Mouse (Mus musculus): ENCODE measurements around the gene Mki67. TPM values are rescaled to one million over a fixed set of nuclear protein-coding genes. Genes with fewer than 3 reads are reported as not detected.
"Not testable (repeated sequence)": the region's sequence is repeated elsewhere in the genome, so short reads cannot be mapped to it uniquely, and the experiment has no call there.

The Mki67 gene
- polyA plus RNA-seq, 1 experiment from 2014 or later = 3.7 TPM

DNA sequence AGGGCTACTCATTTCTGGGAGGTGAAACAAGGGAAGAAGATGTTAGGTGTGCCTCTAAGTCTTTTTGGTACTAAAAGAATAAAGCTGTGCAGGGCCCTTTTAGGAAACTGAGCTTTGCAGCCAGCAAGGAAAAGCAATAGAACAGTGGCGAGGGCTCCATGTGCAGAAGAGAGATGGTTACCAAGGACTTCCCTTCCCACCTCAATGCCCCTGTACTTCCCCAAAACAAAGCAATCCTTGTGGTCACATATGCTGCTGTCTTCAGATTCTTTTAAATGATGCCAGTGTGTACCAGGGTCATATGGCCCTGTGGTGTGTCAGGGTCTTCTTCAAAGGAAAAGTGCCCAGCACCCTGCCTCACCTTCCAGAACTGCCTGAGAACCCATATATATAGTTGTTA is 11.1 kb downstream of the Mki67 start:
- 93% methylated on average over 1 of the region's 1 CpGs for WGBS
- no peak overlapping the region for H3K9ac ChIP-seq (replicated peaks; ENCODE audit: low read depth, low read length)

DNA sequence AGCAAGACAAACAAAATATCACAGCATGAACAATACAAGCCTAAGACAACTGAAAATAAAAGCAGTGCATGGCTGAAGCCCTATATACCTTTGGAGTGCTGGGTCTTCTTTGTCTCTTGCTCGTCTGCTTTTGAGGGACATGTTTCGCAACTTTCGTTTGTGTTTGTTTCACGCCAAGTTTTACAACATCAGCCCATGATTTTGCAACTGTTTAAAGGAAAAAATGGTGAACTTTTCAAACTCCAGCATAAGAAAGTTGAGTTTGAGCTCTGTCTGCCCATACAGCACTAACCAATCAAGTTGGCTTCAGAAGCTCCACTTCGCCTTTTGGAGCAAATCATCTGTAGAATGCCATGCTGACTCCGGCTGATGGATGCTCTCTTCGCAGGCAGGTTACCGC is 11.9 kb downstream of the Mki67 start:
- Histone ChIP-seq H3K9me3 (ENCODE audit: control insufficient read depth, low read length) (no peaks in the 10 kb centered on the region), H3K27ac (ENCODE audit: low read depth, low read length) (no peak overlapping the region), H3K36me3 (ENCODE audit: control insufficient read depth, insufficient read depth, low read length) (no peaks in the 10 kb centered on the region), H3K4me1 (ENCODE audit: control insufficient read depth, insufficient read depth, low read length) (no peaks in the 10 kb centered on the region), H3K27me3 (ENCODE audit: control insufficient read depth, insufficient read depth, low read length) (no peaks in the 10 kb centered on the region), H3K9ac (replicated peaks; ENCODE audit: low read depth, low read length) (no peak overlapping the region), H3K4me2 (ENCODE audit: low read depth, low read length) (no peak overlapping the region), H3K4me3 (ENCODE audit: low read depth, low read length) (no peak overlapping the region)
- no peak for ATAC-seq (ENCODE audit: low read depth)
- WGBS = 92% methylated on average over 8 of the region's 8 CpGs

More for the DNA sequence above, 11.1 kb downstream of the Mki67 start:
- Histone ChIP-seq H3K4me3 (ENCODE audit: low read depth, low read length) (no peak overlapping the region), H3K4me1 (ENCODE audit: control insufficient read depth, insufficient read depth, low read length) (no peaks in the 10 kb centered on the region), H3K9me3 (ENCODE audit: control insufficient read depth, low read length) (no peaks in the 10 kb centered on the region), H3K36me3 (ENCODE audit: control insufficient read depth, insufficient read depth, low read length) (no peaks in the 10 kb centered on the region), H3K27me3 (ENCODE audit: control insufficient read depth, insufficient read depth, low read length) (no peaks in the 10 kb centered on the region), H3K27ac (ENCODE audit: low read depth, low read length) (no peak overlapping the region), H3K4me2 (ENCODE audit: low read depth, low read length) (no peak overlapping the region)
- no peak for ATAC-seq (ENCODE audit: low read depth)

DNA sequence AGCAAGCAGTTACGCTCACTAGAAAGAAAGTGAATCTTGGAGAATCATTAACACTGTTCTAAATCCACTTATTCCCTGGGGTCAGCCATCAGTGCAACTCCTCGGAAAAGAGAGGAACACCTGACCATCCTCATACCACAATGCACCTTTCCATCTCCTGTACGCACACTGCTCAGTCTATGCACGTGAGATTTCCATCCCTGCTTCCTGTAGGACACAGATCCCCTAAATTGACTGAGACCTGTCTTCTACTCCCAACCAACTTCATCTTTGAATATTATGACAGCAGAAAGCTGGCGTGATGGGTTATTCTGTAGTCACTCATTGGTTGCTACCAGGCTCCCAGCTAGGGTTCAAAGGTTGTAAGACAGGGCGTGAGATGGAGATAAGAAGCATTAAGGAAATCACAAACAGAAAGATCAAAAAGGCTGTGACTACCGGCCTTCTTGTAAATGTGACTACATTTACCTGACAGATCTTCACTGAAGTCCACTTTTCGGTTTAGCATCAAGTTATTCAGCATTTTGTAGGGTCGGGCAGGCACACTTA is 12.5 kb downstream of the Mki67 start:
- no peaks in the 10 kb centered on the region for H3K36me3 ChIP-seq (ENCODE audit: control insufficient read depth, insufficient read depth, low read length)
- no peaks in the 10 kb centered on the region for H3K4me1 ChIP-seq (ENCODE audit: control insufficient read depth, insufficient read depth, low read length)
- no peak for ATAC-seq (ENCODE audit: low read depth)
- no peaks in the 10 kb centered on the region for H3K27me3 ChIP-seq (ENCODE audit: control insufficient read depth, insufficient read depth, low read length)
- H3K27ac ChIP-seq (ENCODE audit: low read depth, low read length) = no peak overlapping the region
- H3K4me2 ChIP-seq (ENCODE audit: low read depth, low read length) = no peak overlapping the region
- H3K9ac ChIP-seq (replicated peaks; ENCODE audit: low read depth, low read length) = no peak overlapping the region
- no peaks in the 10 kb centered on the region for H3K9me3 ChIP-seq (ENCODE audit: control insufficient read depth, low read length)
- WGBS = 94% methylated on average over 9 of the region's 9 CpGs
- H3K4me3 ChIP-seq (ENCODE audit: low read depth, low read length) = no peak overlapping the region

DNA sequence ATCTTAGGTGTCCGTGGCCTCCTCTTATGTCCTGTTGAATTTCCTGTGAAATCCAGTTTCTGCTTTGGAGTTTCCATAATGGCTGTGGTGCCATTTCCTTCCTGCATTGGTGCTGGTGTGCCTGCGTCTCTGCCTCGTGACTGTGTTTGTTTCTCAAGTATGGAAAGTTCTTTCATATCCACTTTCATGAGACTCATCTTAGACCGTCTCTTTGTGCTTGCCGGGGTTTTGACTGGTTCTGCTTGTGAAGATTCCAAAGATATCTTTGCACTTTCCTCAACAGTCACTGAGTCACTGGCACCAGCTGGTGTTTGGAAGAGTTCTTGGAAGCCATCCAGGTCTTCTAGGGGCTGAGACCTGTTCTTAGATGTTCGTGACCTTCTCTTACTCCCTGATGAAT is 16.8 kb downstream of the Mki67 start:
- H3K4me1 ChIP-seq (ENCODE audit: control insufficient read depth, insufficient read depth, low read length); H3K9ac ChIP-seq (replicated peaks; ENCODE audit: low read depth, low read length); H3K9me3 ChIP-seq (ENCODE audit: control insufficient read depth, low read length); H3K36me3 ChIP-seq (ENCODE audit: control insufficient read depth, insufficient read depth, low read length); H3K4me2 ChIP-seq (ENCODE audit: low read depth, low read length); H3K4me3 ChIP-seq (ENCODE audit: low read depth, low read length); ATAC-seq (ENCODE audit: low read depth); H3K27me3 ChIP-seq (ENCODE audit: control insufficient read depth, insufficient read depth, low read length); H3K27ac ChIP-seq (ENCODE audit: low read depth, low read length): not testable (repeated sequence)
- 80% methylated on average over 6 of the region's 6 CpGs for WGBS

DNA sequence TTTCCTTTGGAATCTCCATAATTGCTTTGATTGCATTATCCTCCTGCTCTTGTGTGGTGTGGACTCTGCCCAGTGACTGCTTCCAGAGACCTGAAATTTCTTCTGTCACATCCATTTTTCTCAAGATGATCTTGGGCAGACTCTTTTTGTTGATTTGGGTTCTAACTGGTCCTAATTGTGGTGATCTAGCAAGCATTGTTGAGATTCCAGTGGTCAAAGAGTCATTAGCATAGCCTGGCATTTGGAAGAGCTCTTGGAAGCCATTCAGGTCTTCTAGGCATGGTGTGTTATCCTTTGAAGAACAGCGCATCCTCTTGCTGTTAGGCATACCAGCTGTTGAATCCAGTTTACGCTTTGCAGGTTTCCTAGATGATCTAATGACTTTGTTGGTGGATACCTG is 17.8 kb downstream of the Mki67 start:
- H3K36me3 ChIP-seq (ENCODE audit: control insufficient read depth, insufficient read depth, low read length) = no peaks in the 10 kb centered on the region
- no peak for ATAC-seq (ENCODE audit: low read depth)
- no peaks in the 10 kb centered on the region for H3K4me1 ChIP-seq (ENCODE audit: control insufficient read depth, insufficient read depth, low read length)
- H3K27me3 ChIP-seq (ENCODE audit: control insufficient read depth, insufficient read depth, low read length) = no peaks in the 10 kb centered on the region
- no peak overlapping the region for H3K4me3 ChIP-seq (ENCODE audit: low read depth, low read length)
- H3K9ac ChIP-seq (replicated peaks; ENCODE audit: low read depth, low read length) = no peak overlapping the region
- WGBS = 97% methylated on average over 2 of the region's 2 CpGs
- no peak overlapping the region for H3K27ac ChIP-seq (ENCODE audit: low read depth, low read length)
- H3K9me3 ChIP-seq (ENCODE audit: control insufficient read depth, low read length) = no peaks in the 10 kb centered on the region
- H3K4me2 ChIP-seq (ENCODE audit: low read depth, low read length) = no peak overlapping the region

DNA sequence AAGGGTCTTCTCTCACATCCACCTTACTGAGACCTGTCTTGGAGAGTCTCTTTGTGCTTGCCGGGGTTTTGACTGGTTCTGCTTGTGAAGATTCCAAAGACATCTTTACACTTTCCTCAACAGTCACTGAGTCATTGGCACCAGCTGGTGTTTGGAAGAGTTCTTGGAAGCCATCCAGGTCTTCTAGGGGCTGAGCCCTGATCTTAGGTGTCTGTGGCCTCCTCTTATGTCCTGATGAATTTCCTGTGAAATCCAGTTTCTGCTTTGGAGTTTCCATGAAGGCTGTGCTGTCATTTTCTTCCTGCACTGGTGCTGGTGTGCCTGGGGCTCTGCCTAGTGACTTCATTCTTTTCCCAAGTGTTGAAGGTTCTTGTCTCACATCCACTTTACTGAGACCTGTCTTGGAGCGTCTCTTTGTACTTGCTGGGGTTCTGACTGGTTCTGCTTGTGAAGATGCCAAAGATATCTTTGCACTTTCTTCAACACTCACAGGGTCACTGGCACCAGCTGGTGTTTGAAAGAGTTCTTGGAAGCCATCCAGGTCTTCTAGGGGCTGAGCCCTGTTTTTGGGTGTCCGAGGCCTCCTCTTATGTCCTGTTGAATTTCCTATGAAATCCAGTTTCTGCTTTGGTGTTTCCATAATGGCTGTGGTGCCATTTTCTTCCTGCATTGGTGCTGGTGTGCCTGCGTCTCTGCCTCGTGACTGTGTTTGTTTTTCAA is 19.0 kb downstream of the Mki67 start:
- not testable (repeated sequence) for ATAC-seq (ENCODE audit: low read depth); H3K27me3 ChIP-seq (ENCODE audit: control insufficient read depth, insufficient read depth, low read length)
- WGBS = 90% methylated on average over 5 of the region's 5 CpGs

DNA sequence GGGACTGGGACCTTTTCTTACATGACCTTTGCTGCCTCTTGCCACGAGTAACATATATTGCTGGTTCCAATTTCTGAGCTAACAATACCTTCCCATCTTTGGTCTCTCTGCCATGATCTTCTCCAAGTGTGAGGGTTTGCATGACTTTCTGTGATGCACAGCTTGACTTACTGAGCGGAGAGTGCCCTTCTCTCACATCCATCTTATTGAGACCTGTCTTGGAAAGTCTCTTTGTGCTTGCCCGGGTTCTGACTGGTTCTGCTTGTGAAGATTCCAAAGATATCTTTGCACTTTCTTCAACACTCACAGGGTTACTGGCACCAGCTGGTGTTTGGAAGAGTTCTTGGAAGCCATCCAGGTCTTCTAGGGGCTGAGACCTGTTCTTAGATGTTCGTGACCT is 20.0 kb downstream of the Mki67 start:
- H3K9ac ChIP-seq (replicated peaks; ENCODE audit: low read depth, low read length) = no peak overlapping the region
- ATAC-seq (ENCODE audit: low read depth) = no peak
- 88% methylated on average over 4 of the region's 4 CpGs for WGBS
- H3K27me3 ChIP-seq (ENCODE audit: control insufficient read depth, insufficient read depth, low read length) = no peaks in the 10 kb centered on the region
- H3K9me3 ChIP-seq (ENCODE audit: control insufficient read depth, low read length) = no peaks in the 10 kb centered on the region
- H3K36me3 ChIP-seq (ENCODE audit: control insufficient read depth, insufficient read depth, low read length) = no peaks in the 10 kb centered on the region; the same call in 1 of the 2 replicates
- H3K4me2 ChIP-seq (ENCODE audit: low read depth, low read length) = no peak overlapping the region
- no peaks in the 10 kb centered on the region for H3K4me1 ChIP-seq (ENCODE audit: control insufficient read depth, insufficient read depth, low read length)
- no peak overlapping the region for H3K4me3 ChIP-seq (ENCODE audit: low read depth, low read length)
- no peak overlapping the region for H3K27ac ChIP-seq (ENCODE audit: low read depth, low read length)

More for the DNA sequence above, 19.0 kb downstream of the Mki67 start:
- not testable (repeated sequence) for H3K4me1 ChIP-seq (ENCODE audit: control insufficient read depth, insufficient read depth, low read length); H3K36me3 ChIP-seq (ENCODE audit: control insufficient read depth, insufficient read depth, low read length); H3K4me2 ChIP-seq (ENCODE audit: low read depth, low read length); H3K27ac ChIP-seq (ENCODE audit: low read depth, low read length); H3K4me3 ChIP-seq (ENCODE audit: low read depth, low read length); H3K9ac ChIP-seq (replicated peaks; ENCODE audit: low read depth, low read length); H3K9me3 ChIP-seq (ENCODE audit: control insufficient read depth, low read length)

DNA sequence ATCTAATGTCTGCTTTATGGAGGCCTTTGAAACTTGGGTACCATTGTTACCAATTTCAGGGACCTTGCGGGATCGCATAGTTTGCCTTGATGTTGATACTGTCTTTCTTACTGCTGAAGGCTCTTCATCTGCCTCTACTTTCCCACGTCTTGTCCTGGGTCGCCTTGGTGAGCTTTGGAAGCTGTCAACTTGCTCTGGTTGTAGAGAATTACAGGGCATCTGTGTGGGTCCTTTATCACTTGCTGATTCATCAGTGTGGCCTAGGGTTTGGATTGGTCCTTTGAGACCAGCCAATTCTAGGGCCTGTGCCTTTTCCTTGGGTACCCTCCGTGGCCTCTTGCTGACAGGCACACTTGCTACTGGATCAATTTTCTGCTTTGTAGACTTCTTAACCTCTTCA is 21.4 kb downstream of the Mki67 start:
- H3K27ac ChIP-seq (ENCODE audit: low read depth, low read length) = no peak overlapping the region
- no peaks in the 10 kb centered on the region for H3K4me1 ChIP-seq (ENCODE audit: control insufficient read depth, insufficient read depth, low read length)
- no peak for ATAC-seq (ENCODE audit: low read depth)
- no peaks in the 10 kb centered on the region; the same call in 1 of the 2 replicates for H3K36me3 ChIP-seq (ENCODE audit: control insufficient read depth, insufficient read depth, low read length)
- 98% methylated on average over 5 of the region's 5 CpGs for WGBS
- no peaks in the 10 kb centered on the region for H3K9me3 ChIP-seq (ENCODE audit: control insufficient read depth, low read length)
- H3K4me2 ChIP-seq (ENCODE audit: low read depth, low read length) = no peak overlapping the region
- H3K4me3 ChIP-seq (ENCODE audit: low read depth, low read length) = no peak overlapping the region
- H3K27me3 ChIP-seq (ENCODE audit: control insufficient read depth, insufficient read depth, low read length) = no peaks in the 10 kb centered on the region
- no peak overlapping the region for H3K9ac ChIP-seq (replicated peaks; ENCODE audit: low read depth, low read length)

DNA sequence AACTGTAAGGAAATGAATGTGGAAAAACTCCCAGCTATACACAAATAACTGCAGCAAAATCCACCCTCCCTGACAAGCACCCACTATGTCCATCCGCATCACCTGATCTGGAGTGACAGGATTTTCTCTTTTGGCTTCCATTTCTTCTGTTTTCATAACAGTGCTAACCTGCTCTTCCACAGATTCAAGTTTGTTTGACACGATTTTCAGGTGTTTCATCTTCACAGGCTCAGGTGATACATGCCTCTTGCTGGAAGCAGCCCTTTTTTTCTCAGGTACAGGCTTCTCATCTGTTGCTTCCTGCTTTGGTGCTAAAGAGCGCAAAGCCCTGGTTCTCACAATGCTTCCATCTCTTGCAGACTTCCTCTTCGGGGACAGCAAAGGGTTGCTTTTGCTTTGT is 22.0 kb downstream of the Mki67 start:
- H3K36me3 ChIP-seq (ENCODE audit: control insufficient read depth, insufficient read depth, low read length) = no peaks in the 10 kb centered on the region; the same call in 1 of the 2 replicates
- no peak overlapping the region for H3K27ac ChIP-seq (ENCODE audit: low read depth, low read length)
- no peaks in the 10 kb centered on the region for H3K4me1 ChIP-seq (ENCODE audit: control insufficient read depth, insufficient read depth, low read length)
- WGBS = 94% methylated on average over 4 of the region's 4 CpGs
- H3K4me2 ChIP-seq (ENCODE audit: low read depth, low read length) = no peak overlapping the region
- H3K4me3 ChIP-seq (ENCODE audit: low read depth, low read length) = no peak overlapping the region
- no peak for ATAC-seq (ENCODE audit: low read depth)
- H3K9me3 ChIP-seq (ENCODE audit: control insufficient read depth, low read length) = no peaks in the 10 kb centered on the region
- no peaks in the 10 kb centered on the region for H3K27me3 ChIP-seq (ENCODE audit: control insufficient read depth, insufficient read depth, low read length)
- no peak overlapping the region for H3K9ac ChIP-seq (replicated peaks; ENCODE audit: low read depth, low read length)

Measured in neural tube, embryonic 14.5 days (tissue).